Mouse (Mus musculus) MEL-GATA-1-ER (cell line): ENCODE results near the gene Plxdc1.

ENCODE experiments used
- DNase-seq: peaks from one replicate; pipeline ENCODE4 v3.0.0-alpha.2; 2012; ENCODE audit warnings: low read depth; ENCODE audit errors: extremely low read depth

The Plxdc1 gene

GRCm38 (mm10) chr11:98016824-98017223 is 30.6 kb upstream of the Plxdc1 start:
- no peak for DNase-seq

- DNase-seq: no peak
Measured at GRCm38 (mm10) chr11:98016177-98016576, 29.9 kb upstream of the Plxdc1 start.

- no peak for DNase-seq
Measured at GRCm38 (mm10) chr11:98012831-98013230, 26.6 kb upstream of the Plxdc1 start.

GRCm38 (mm10) chr11:98011716-98012115 is 25.5 kb upstream of the Plxdc1 start:
- no peak for DNase-seq

- DNase-seq: no peak
Measured at GRCm38 (mm10) chr11:98008087-98008486, 21.8 kb upstream of the Plxdc1 start.

GRCm38 (mm10) chr11:98005686-98006085 is 19.4 kb upstream of the Plxdc1 start:
- no peak for DNase-seq

GRCm38 (mm10) chr11:98005076-98005475 is 18.8 kb upstream of the Plxdc1 start:
- no peak for DNase-seq

GRCm38 (mm10) chr11:98004161-98004560 is 17.9 kb upstream of the Plxdc1 start:
- no peak for DNase-seq

- no peak for DNase-seq
Measured at GRCm38 (mm10) chr11:98003171-98003671, 17.0 kb upstream of the Plxdc1 start.

- no peak for DNase-seq
Measured at GRCm38 (mm10) chr11:98002627-98003026, 16.4 kb upstream of the Plxdc1 start.

GRCm38 (mm10) chr11:98001986-98002385 is 15.7 kb upstream of the Plxdc1 start:
- no peak for DNase-seq

- DNase-seq: no peak
Measured at GRCm38 (mm10) chr11:98001351-98001824, 15.1 kb upstream of the Plxdc1 start.

- no peak for DNase-seq
Measured at GRCm38 (mm10) chr11:98000378-98001140, 14.3 kb upstream of the Plxdc1 start.

GRCm38 (mm10) chr11:97999748-98000147 is 13.5 kb upstream of the Plxdc1 start:
- no peak for DNase-seq

GRCm38 (mm10) chr11:97998898-97999608 is 12.8 kb upstream of the Plxdc1 start:
- no peak for DNase-seq

GRCm38 (mm10) chr11:97998074-97998793 is 12.0 kb upstream of the Plxdc1 start:
- no peak for DNase-seq

GRCm38 (mm10) chr11:97997387-97997960 is 11.2 kb upstream of the Plxdc1 start:
- DNase-seq: no peak

- DNase-seq: no peak
Measured at GRCm38 (mm10) chr11:97996691-97997090, 10.4 kb upstream of the Plxdc1 start.

GRCm38 (mm10) chr11:97995564-97996288 is 9.5 kb upstream of the Plxdc1 start, which contains the start of gene Arl5c:
Arl5c (minus strand) TSS chr11:97996181.
- DNase-seq: no peak

GRCm38 (mm10) chr11:97994539-97995100 is 8.4 kb upstream of the Plxdc1 start:
- DNase-seq: no peak
